Mouse (Mus musculus) liver, postnatal 0 days (tissue): ENCODE measurements around the gene Foxo3.

Experiments used
- CTCF ChIP-seq: sonication (generic); IDR thresholded peaks from 2 replicates; pipeline ENCODE4 v1.5.1; 2016; ENCODE audit warnings: antibody characterized with exemption, low read depth
- EP300 ChIP-seq: IDR thresholded peaks from 2 replicates; pipeline ENCODE4 v1.6.1; 2016; ENCODE audit warnings: antibody characterized with exemption, low read depth, mild to moderate bottlenecking

DNA sequence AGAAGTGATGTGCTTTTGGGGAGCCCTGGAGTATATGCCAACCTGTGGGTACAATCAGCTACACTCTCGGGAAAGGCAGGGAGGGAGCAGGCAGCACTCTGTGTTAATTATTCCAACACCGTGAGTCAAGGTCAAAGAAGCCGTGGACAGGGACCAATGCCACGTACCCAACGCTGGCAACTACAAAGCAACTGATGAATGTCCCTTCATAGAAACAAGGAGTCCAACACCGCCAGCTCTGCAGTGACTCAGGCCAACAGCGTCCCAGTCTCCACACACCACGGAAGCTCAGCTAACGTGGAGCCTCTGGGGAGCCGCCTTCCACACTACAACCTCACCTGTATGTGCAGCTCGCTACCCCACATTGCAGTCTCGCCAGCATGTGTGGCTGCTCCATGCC, 68.9 kb downstream of the Foxo3 start:
- TF ChIP-seq EP300 (no peak), CTCF (no peak)
